Mouse (Mus musculus): ENCODE data around the gene Stmn3.
"Not testable (repeated sequence)": the region's sequence is repeated elsewhere in the genome, so short reads cannot be mapped to it uniquely, and the experiment has no call there.

- TF ChIP-seq GATA1 (IDR thresholded peaks at IDR 0.05; ENCODE audit: borderline replicate concordance, low read length); FLI1 (IDR thresholded peaks at IDR 0.05; ENCODE audit: low read length): not testable (repeated sequence)
These were observed 26.3 kb downstream of the Stmn3 start, which contains the start of gene Gmeb2 for GRCm38 (mm10) chr2:181287958-181288350.
